Mouse (Mus musculus): ENCODE data around the gene Timd4. TPM values are rescaled to one million over a fixed set of nuclear protein-coding genes. Genes with fewer than 3 reads are reported as not detected.

The Timd4 gene
- polyA plus RNA-seq (2014; fragmentation: Nextera tagmentation; extraction: Ambion mirVana), result 0.42 and 0.81 TPM in 2 replicates

- 80% methylated on average over 5 of the region's 5 CpGs for WGBS
- no peaks in the 10 kb centered on the region for H3K36me3 ChIP-seq (ENCODE audit: control insufficient read depth, insufficient read depth, low read length)
- H3K27me3 ChIP-seq (replicated peaks; ENCODE audit: control insufficient read depth, insufficient read depth, low read length), result no peaks in the 10 kb centered on the region
These were observed at the start of gene Timd4 for GRCm38 (mm10) chr11:46810511-46810910. Gene Timd4 (plus strand): TSS chr11:46810800.

GRCm38 (mm10) chr11:46776879-46777278, 33.7 kb upstream of the Timd4 start:
- ATAC-seq (replicated peaks; ENCODE audit: low FRiP score, low TSS enrichment, low read depth) (no peak), DNase-seq (ENCODE audit: low spot score) (no peak)
- Histone ChIP-seq H3K4me1 (replicated peaks; ENCODE audit: control insufficient read depth, insufficient read depth, low read length) (no peaks in the 10 kb centered on the region), H3K27me3 (replicated peaks; ENCODE audit: control insufficient read depth, insufficient read depth, low read length) (no peaks in the 10 kb centered on the region), H3K9me3 (ENCODE audit: control insufficient read depth, low read length) (no peaks in the 10 kb centered on the region), H3K36me3 (ENCODE audit: control insufficient read depth, insufficient read depth, low read length) (no peaks in the 10 kb centered on the region), H3K9ac (ENCODE audit: low read length) (no peak overlapping the region), H3K4me2 (ENCODE audit: low read length) (no peak overlapping the region), H3K27ac (ENCODE audit: low read depth) (no peak overlapping the region), H3K4me3 (ENCODE audit: low read depth, low read length) (no peak overlapping the region)
- WGBS, result 75% methylated on average over 3 of the region's 3 CpGs

More at GRCm38 (mm10) chr11:46810511-46810910, at the start of gene Timd4:
- no peak for ATAC-seq (replicated peaks; ENCODE audit: low FRiP score, low TSS enrichment, low read depth)
- H3K4me1 ChIP-seq (replicated peaks; ENCODE audit: control insufficient read depth, insufficient read depth, low read length), result no peaks in the 10 kb centered on the region
- no peak within 1 kb of the TSS for H3K9ac ChIP-seq (ENCODE audit: low read length)
- no peak for DNase-seq (ENCODE audit: low spot score)
- H3K27ac ChIP-seq (ENCODE audit: low read depth), result no peak within 1 kb of the TSS
- H3K9me3 ChIP-seq (ENCODE audit: control insufficient read depth, low read length), result no peaks in the 10 kb centered on the region
- no peak within 1 kb of the TSS for H3K4me2 ChIP-seq (ENCODE audit: low read length)
- no peak within 1 kb of the TSS for H3K4me3 ChIP-seq (ENCODE audit: low read depth, low read length)

- ATAC-seq (replicated peaks; ENCODE audit: low FRiP score, low TSS enrichment, low read depth) (no peak), DNase-seq (ENCODE audit: low spot score) (no peak)
- WGBS, result 82% methylated on average over 2 of the region's 2 CpGs
These were observed 30.8 kb upstream of the Timd4 start for GRCm38 (mm10) chr11:46779811-46780210.

GRCm38 (mm10) chr11:46804440-46804839, 6.2 kb upstream of the Timd4 start:
- no peaks in the 10 kb centered on the region for H3K27me3 ChIP-seq (replicated peaks; ENCODE audit: control insufficient read depth, insufficient read depth, low read length)
- no peaks in the 10 kb centered on the region for H3K9me3 ChIP-seq (ENCODE audit: control insufficient read depth, low read length)
- no peak overlapping the region for H3K27ac ChIP-seq (ENCODE audit: low read depth)
- H3K4me2 ChIP-seq (ENCODE audit: low read length), result no peak overlapping the region
- H3K4me1 ChIP-seq (replicated peaks; ENCODE audit: control insufficient read depth, insufficient read depth, low read length), result no peaks in the 10 kb centered on the region
- no peak overlapping the region for H3K9ac ChIP-seq (ENCODE audit: low read length)
- DNase-seq (ENCODE audit: low spot score) (no peak), ATAC-seq (replicated peaks; ENCODE audit: low FRiP score, low TSS enrichment, low read depth) (no peak)
- H3K4me3 ChIP-seq (ENCODE audit: low read depth, low read length), result no peak overlapping the region
- no peaks in the 10 kb centered on the region for H3K36me3 ChIP-seq (ENCODE audit: control insufficient read depth, insufficient read depth, low read length)
- 88% methylated on average over 2 of the region's 2 CpGs for WGBS

More at GRCm38 (mm10) chr11:46779811-46780210, 30.8 kb upstream of the Timd4 start:
- no peaks in the 10 kb centered on the region for H3K27me3 ChIP-seq (replicated peaks; ENCODE audit: control insufficient read depth, insufficient read depth, low read length)
- no peaks in the 10 kb centered on the region for H3K4me1 ChIP-seq (replicated peaks; ENCODE audit: control insufficient read depth, insufficient read depth, low read length)
- no peak overlapping the region for H3K27ac ChIP-seq (ENCODE audit: low read depth)
- H3K4me3 ChIP-seq (ENCODE audit: low read depth, low read length), result no peak overlapping the region
- H3K36me3 ChIP-seq (ENCODE audit: control insufficient read depth, insufficient read depth, low read length), result no peaks in the 10 kb centered on the region
- H3K9me3 ChIP-seq (ENCODE audit: control insufficient read depth, low read length), result no peaks in the 10 kb centered on the region
- no peak overlapping the region for H3K9ac ChIP-seq (ENCODE audit: low read length)
- no peak overlapping the region for H3K4me2 ChIP-seq (ENCODE audit: low read length)

GRCm38 (mm10) chr11:46817692-46818091, 7.1 kb downstream of the Timd4 start:
- H3K36me3 ChIP-seq (ENCODE audit: control insufficient read depth, insufficient read depth, low read length), result no peaks in the 10 kb centered on the region
- no peak overlapping the region for H3K27ac ChIP-seq (ENCODE audit: low read depth)
- H3K9me3 ChIP-seq (ENCODE audit: control insufficient read depth, low read length), result no peaks in the 10 kb centered on the region
- no peak for ATAC-seq (replicated peaks; ENCODE audit: low FRiP score, low TSS enrichment, low read depth)
- WGBS, result 81% methylated on average over 5 of the region's 5 CpGs
- no peak overlapping the region for H3K4me2 ChIP-seq (ENCODE audit: low read length)
- H3K9ac ChIP-seq (ENCODE audit: low read length), result no peak overlapping the region
- no peaks in the 10 kb centered on the region for H3K27me3 ChIP-seq (replicated peaks; ENCODE audit: control insufficient read depth, insufficient read depth, low read length)
- DNase-seq (ENCODE audit: low spot score), result no peak
- H3K4me1 ChIP-seq (replicated peaks; ENCODE audit: control insufficient read depth, insufficient read depth, low read length), result no peaks in the 10 kb centered on the region
- H3K4me3 ChIP-seq (ENCODE audit: low read depth, low read length), result no peak overlapping the region

- Histone ChIP-seq H3K9ac (ENCODE audit: low read length) (no peak overlapping the region), H3K4me3 (ENCODE audit: low read depth, low read length) (no peak overlapping the region), H3K36me3 (ENCODE audit: control insufficient read depth, insufficient read depth, low read length) (no peaks in the 10 kb centered on the region), H3K9me3 (ENCODE audit: control insufficient read depth, low read length) (no peaks in the 10 kb centered on the region), H3K4me2 (ENCODE audit: low read length) (no peak overlapping the region), H3K27ac (ENCODE audit: low read depth) (no peak overlapping the region), H3K27me3 (replicated peaks; ENCODE audit: control insufficient read depth, insufficient read depth, low read length) (no peaks in the 10 kb centered on the region), H3K4me1 (replicated peaks; ENCODE audit: control insufficient read depth, insufficient read depth, low read length) (no peaks in the 10 kb centered on the region)
- DNase-seq (ENCODE audit: low spot score) (no peak), ATAC-seq (replicated peaks; ENCODE audit: low FRiP score, low TSS enrichment, low read depth) (no peak)
- 31% methylated on average over 4 of the region's 4 CpGs for WGBS
These were observed 9.3 kb downstream of the Timd4 start for GRCm38 (mm10) chr11:46819930-46820329.

- no peaks in the 10 kb centered on the region for H3K27me3 ChIP-seq (replicated peaks; ENCODE audit: control insufficient read depth, insufficient read depth, low read length)
- no peaks in the 10 kb centered on the region for H3K4me1 ChIP-seq (replicated peaks; ENCODE audit: control insufficient read depth, insufficient read depth, low read length)
- no peak for DNase-seq (ENCODE audit: low spot score)
- H3K4me3 ChIP-seq (ENCODE audit: low read depth, low read length), result no peak overlapping the region
- H3K27ac ChIP-seq (ENCODE audit: low read depth), result no peak overlapping the region
- ATAC-seq (replicated peaks; ENCODE audit: low FRiP score, low TSS enrichment, low read depth), result no peak
- WGBS, result 84% methylated on average over 2 of the region's 2 CpGs
- H3K4me2 ChIP-seq (ENCODE audit: low read length), result no peak overlapping the region
- H3K36me3 ChIP-seq (ENCODE audit: control insufficient read depth, insufficient read depth, low read length), result no peaks in the 10 kb centered on the region
- H3K9ac ChIP-seq (ENCODE audit: low read length), result no peak overlapping the region
- no peaks in the 10 kb centered on the region for H3K9me3 ChIP-seq (ENCODE audit: control insufficient read depth, low read length)
These were observed 19.7 kb downstream of the Timd4 start for GRCm38 (mm10) chr11:46830348-46830747.

GRCm38 (mm10) chr11:46835080-46835479, 24.5 kb downstream of the Timd4 start:
- DNase-seq (ENCODE audit: low spot score) (no peak), ATAC-seq (replicated peaks; ENCODE audit: low FRiP score, low TSS enrichment, low read depth) (no peak)
- Histone ChIP-seq H3K4me2 (ENCODE audit: low read length) (no peak overlapping the region), H3K9me3 (ENCODE audit: control insufficient read depth, low read length) (no peaks in the 10 kb centered on the region), H3K9ac (ENCODE audit: low read length) (no peak overlapping the region), H3K4me1 (replicated peaks; ENCODE audit: control insufficient read depth, insufficient read depth, low read length) (no peaks in the 10 kb centered on the region), H3K4me3 (ENCODE audit: low read depth, low read length) (no peak overlapping the region), H3K27ac (ENCODE audit: low read depth) (no peak overlapping the region), H3K36me3 (ENCODE audit: control insufficient read depth, insufficient read depth, low read length) (no peaks in the 10 kb centered on the region), H3K27me3 (replicated peaks; ENCODE audit: control insufficient read depth, insufficient read depth, low read length) (no peaks in the 10 kb centered on the region)
- 63% methylated on average over 1 of the region's 1 CpGs for WGBS

- no peaks in the 10 kb centered on the region for H3K36me3 ChIP-seq (ENCODE audit: control insufficient read depth, insufficient read depth, low read length)
- H3K9ac ChIP-seq (ENCODE audit: low read length), result no peak overlapping the region
- DNase-seq (ENCODE audit: low spot score) (no peak), ATAC-seq (replicated peaks; ENCODE audit: low FRiP score, low TSS enrichment, low read depth) (no peak)
- no peaks in the 10 kb centered on the region for H3K4me1 ChIP-seq (replicated peaks; ENCODE audit: control insufficient read depth, insufficient read depth, low read length)
- H3K27ac ChIP-seq (ENCODE audit: low read depth), result no peak overlapping the region
- no peaks in the 10 kb centered on the region for H3K9me3 ChIP-seq (ENCODE audit: control insufficient read depth, low read length)
- WGBS, result 58% methylated on average over 2 of the region's 2 CpGs
- no peaks in the 10 kb centered on the region for H3K27me3 ChIP-seq (replicated peaks; ENCODE audit: control insufficient read depth, insufficient read depth, low read length)
- H3K4me3 ChIP-seq (ENCODE audit: low read depth, low read length), result no peak overlapping the region
- H3K4me2 ChIP-seq (ENCODE audit: low read length), result no peak overlapping the region
These were observed 31.6 kb downstream of the Timd4 start for GRCm38 (mm10) chr11:46842015-46842726.
